Mouse (Mus musculus) embryonic fibroblast, embryonic 13.5 days (primary cell): ENCODE data around the gene Spata45.

Experiments
- CTCF ChIP-seq: IDR thresholded peaks from 2 replicates; pipeline ENCODE4 v1.5.1; 2011; ENCODE audit warnings: mild to moderate bottlenecking, control low read depth, low read length, moderate library complexity, borderline replicate concordance; ENCODE audit not compliant: insufficient read depth
- POLR2A ChIP-seq: IDR thresholded peaks from 2 replicates; pipeline ENCODE4 v1.6.1; 2011; ENCODE audit warnings: low read depth, mild to moderate bottlenecking, control low read depth, low read length, moderate library complexity

GRCm38 (mm10) chr1:191042688-191043087, 6.2 kb downstream of the Spata45 start:
- no peak for TF ChIP-seq POLR2A
- TF ChIP-seq CTCF = no peak
